Mouse (Mus musculus) megakaryocyte, embryonic 14.5 days (primary cell): ENCODE measurements around the gene Nxn. TPM values are rescaled to one million over a fixed set of nuclear protein-coding genes. Genes with fewer than 3 reads are reported as not detected.

Experiments used
- H3K27me3 ChIP-seq: replicated peaks from 2 replicates; pipeline ENCODE3; 2012; ENCODE audit warnings: inconsistent platforms
- H3K36me3 ChIP-seq: replicated peaks from 2 replicates; pipeline ENCODE3; 2012; ENCODE audit warnings: low read length, inconsistent platforms, mixed read lengths
- H3K4me1 ChIP-seq: 2 replicates; pipeline ENCODE4 v1.6.1; 2012; ENCODE audit warnings: inconsistent platforms
- H3K4me3 ChIP-seq: replicated peaks from 2 replicates; pipeline ENCODE3; 2012; ENCODE audit warnings: moderate library complexity, mild to moderate bottlenecking, inconsistent platforms
- H3K9me3 ChIP-seq: 2 replicates; pipeline ENCODE4 v1.6.1; 2012; ENCODE audit warnings: inconsistent platforms
- FLI1 ChIP-seq: IDR thresholded peaks from 2 replicates; pipeline ENCODE4 v1.6.1; 2012; ENCODE audit warnings: low read length, inconsistent platforms, mixed read lengths
- GATA1 ChIP-seq: IDR thresholded peaks from 3 replicates; pipeline ENCODE4 v1.6.1; 2012; ENCODE audit warnings: mixed read lengths, low read length, inconsistent platforms, borderline replicate concordance
- polyA plus RNA-seq: library from polyadenylated mRNA; stranded (reverse); fragments of >175 nt; gene quantifications from 2 replicates; pipeline ENCODE4 v1.2.3, GENCODE M21; 2012; ENCODE audit warnings: low replicate concordance; ENCODE audit not compliant: insufficient read depth

Nxn gene
- polyA plus RNA-seq, 1 experiment: 4.1 TPM

DNA sequence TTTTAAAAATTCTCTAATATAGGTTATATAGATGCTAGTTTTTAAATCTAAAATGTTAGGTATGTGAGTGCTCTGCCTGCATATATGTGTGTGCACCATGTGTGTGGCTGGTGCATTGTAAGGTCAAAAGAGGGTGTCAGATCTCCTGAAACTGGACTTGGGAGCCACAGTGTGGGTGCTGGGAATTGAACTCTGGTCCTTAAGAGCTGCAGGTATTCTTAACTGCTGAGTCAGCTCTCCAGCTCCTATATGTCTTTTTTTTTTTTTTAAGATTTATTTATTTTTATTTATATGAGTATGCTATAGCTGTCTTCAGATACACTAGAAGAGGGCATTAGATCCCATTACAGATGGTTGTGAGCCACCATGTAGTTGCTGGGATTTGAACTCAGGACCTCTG, 152.5 kb downstream of the Nxn start:
- Histone ChIP-seq H3K9me3 (no peaks in the 10 kb centered on the region), H3K4me3 (no peak overlapping the region), H3K36me3 (peaks cover 43% of the 10 kb centered on the region), H3K4me1 (peaks cover 26% of the 10 kb centered on the region), H3K27me3 (no peaks in the 10 kb centered on the region)
- TF ChIP-seq GATA1 (no peak), FLI1 (no peak)

DNA sequence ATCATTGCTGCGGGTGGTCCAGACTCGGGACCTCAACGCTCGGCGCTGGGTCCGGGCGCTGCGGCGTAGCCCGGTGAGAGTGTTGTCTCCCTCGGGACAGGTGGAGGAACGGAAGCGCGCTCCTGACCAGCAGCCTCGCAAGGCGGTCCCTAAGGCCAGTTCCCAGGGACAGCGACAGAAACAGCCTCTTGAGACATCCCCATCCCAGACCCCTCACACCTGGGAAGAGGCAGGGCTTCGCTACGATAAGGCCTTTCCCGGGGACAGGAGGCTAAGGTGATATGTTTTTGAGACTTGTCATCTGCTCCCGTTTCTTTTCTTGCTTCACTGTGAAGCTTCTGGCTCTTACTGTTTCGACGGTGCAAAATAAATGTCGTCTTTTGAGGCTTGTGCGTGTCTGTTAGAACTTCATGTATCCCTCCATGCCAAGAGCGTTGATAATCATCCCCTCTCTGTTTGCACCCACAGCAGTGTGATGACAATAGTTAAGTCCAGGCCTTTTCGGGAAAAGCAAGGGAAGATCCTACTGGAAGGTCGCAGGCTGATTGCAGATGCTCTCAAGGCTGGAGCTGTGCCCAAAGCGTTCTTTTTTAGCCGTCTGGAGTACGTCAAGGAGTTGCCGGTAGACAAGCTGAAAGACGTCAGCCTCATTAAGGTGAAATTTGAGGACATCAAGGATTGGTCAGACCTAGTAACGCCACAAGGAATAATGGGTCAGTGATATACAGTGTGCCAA, 155.0 kb downstream of the Nxn start:
- Histone ChIP-seq H3K9me3 (no peaks in the 10 kb centered on the region), H3K36me3 (peaks cover 40% of the 10 kb centered on the region), H3K4me1 (peaks cover 26% of the 10 kb centered on the region), H3K27me3 (no peaks in the 10 kb centered on the region), H3K4me3 (peak overlapping the region; percentile 99)
- TF ChIP-seq GATA1 (no peak), FLI1 (no peak)

DNA sequence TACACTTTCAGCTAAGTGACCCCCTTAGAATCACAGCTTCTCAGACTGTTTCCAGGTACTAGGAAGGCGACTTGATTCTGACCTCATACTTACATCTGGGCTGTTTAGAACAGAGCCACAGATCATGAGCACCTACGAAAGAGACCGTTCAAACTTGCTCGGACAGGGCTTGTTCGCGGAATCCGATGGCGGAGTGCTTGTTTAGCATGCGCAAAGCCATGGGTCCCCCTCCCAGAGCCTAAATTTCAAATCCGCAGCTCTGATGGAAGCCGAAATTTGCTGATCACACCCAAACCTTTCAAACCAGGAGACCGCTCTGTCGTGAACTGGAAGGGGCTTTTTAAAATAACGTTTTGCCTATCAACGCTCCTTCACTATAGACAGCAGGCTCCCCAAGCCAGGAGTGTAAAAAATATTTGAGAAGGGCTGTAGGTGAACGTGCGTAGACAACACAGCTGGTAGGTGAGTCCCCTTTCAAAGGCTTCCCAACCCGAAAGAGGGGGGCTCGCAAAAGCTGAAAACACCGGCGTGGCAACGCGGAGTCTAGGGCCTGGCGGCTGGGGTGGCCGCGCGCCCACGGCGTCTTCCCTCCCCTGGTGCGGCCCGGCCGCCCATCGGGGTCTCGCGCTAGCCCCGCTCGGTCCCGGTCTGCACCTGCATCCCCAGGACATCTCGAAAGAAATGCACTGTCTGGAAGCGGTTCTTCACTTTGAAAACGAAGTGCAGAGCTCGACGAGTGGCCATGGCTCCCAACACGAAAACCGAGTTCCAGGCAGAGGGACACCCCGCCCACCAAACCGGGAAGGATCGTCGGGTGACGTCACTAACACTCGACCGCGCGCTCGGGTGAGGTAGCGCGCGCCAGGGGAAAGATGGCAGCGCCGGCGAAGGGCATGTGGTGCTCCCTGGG, 155.8 kb downstream of the Nxn start, which contains the start of the genes Mrm3 and Glod4:
Gene Mrm3, plus strand, starts transcription at position 815 of the 910 bp plus-strand sequence.
Gene Glod4, minus strand, starts transcription at position 825 of the 910 bp plus-strand sequence.
- TF ChIP-seq FLI1: no peak
- no peak for TF ChIP-seq GATA1
- Histone ChIP-seq H3K9me3 (no peaks in the 10 kb centered on the region), H3K4me1 (peaks cover 26% of the 10 kb centered on the region), H3K27me3 (no peaks in the 10 kb centered on the region), H3K36me3 (peaks cover 38% of the 10 kb centered on the region), H3K4me3 (peak within 1 kb of the TSS; percentile 99)

DNA sequence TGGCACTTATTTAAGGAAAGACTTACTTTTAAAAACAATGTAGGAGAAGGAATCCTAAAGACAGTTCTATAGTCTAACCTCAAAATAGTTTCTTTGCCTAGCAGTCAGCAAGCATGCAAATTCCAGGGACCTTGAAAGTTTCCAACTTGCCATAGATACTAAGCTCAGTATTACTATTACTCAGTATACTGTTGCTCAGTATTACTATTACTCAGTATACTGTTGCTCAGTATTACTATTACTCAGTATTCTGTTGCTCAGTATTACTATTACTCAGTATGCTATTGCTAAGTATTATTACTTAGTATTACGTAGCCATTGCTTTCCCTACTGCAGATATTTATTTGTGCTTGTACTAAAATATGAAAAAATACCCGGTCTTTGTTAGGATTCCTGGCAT, 159.2 kb downstream of the Nxn start:
- no peaks in the 10 kb centered on the region for H3K9me3 ChIP-seq
- H3K36me3 ChIP-seq: peaks cover 57% of the 10 kb centered on the region
- H3K27me3 ChIP-seq: no peaks in the 10 kb centered on the region
- H3K4me1 ChIP-seq: peaks cover 15% of the 10 kb centered on the region
- TF ChIP-seq GATA1 (no peak), FLI1 (no peak)
- no peak overlapping the region for H3K4me3 ChIP-seq

DNA sequence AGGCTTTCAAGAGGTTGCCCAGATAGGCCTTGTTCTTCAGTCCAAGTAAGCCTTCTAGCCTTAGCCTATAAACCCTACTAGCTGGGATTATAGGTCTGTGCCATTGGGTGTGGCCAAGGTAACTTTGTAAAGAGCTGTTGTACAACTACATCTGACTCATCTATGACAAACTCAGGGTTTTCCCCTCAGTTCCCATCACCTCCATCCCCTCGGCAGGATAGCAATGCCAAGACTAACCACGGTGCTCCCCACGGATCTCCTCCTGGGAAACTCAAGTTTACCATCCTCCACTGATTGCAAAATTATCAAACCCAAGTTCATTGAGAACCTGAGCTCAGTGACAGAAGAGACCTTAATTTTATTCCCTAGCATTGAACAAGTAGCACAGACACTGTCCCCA, 162.8 kb downstream of the Nxn start:
- Histone ChIP-seq H3K4me3 (no peak overlapping the region), H3K36me3 (peaks cover 94% of the 10 kb centered on the region), H3K27me3 (no peaks in the 10 kb centered on the region), H3K9me3 (no peaks in the 10 kb centered on the region), H3K4me1 (no peaks in the 10 kb centered on the region)
- no peak for TF ChIP-seq GATA1
- no peak for TF ChIP-seq FLI1

DNA sequence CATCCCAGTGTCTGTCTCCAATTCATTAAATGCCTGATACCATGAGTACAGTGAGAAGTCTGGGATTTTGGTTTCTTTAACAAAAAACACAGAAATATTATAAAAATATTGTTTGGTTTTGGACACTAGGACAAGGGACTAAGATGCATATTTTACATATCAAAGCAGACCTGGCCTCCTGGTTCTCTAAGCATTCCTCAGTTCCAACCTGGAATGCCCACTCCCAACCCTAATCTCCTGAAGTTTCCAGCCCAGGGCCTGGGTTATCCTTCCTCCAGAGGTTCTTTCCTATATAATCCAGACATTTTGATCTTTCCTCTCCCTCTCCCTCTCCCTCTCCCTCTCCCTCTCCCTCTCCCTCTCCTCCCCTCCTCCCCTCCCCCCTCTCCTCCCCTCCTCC, 173.9 kb downstream of the Nxn start:
- H3K4me3 ChIP-seq: no peak overlapping the region
- peaks cover 4% of the 10 kb centered on the region; the same call in 1 of the 2 replicates for H3K4me1 ChIP-seq
- H3K36me3 ChIP-seq: peaks cover 65% of the 10 kb centered on the region
- no peaks in the 10 kb centered on the region for H3K9me3 ChIP-seq
- no peaks in the 10 kb centered on the region for H3K27me3 ChIP-seq
- TF ChIP-seq GATA1: no peak
- no peak for TF ChIP-seq FLI1

DNA sequence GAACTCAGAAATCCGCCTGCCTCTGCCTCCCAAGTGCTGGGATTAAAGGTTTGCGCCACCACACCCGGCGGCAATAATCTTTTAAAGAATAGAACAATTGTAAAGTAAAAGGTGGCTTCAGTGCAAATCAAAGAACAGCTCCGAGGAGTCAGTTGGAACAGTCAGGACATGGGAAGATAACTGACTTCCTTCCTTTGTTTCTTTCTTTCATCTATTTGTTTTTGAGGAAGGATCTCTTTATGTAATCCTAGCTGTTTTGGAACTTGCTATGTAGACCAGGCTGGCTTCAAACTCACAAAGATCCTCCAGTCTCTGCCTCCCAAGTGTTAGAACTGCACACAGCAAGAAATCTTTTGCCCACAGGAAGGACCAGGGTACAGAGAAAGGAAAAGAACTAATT, 174.3 kb downstream of the Nxn start:
- Histone ChIP-seq H3K27me3 (no peaks in the 10 kb centered on the region), H3K4me3 (no peak overlapping the region), H3K9me3 (no peaks in the 10 kb centered on the region), H3K4me1 (peaks cover 4% of the 10 kb centered on the region; the same call in 1 of the 2 replicates), H3K36me3 (peaks cover 65% of the 10 kb centered on the region)
- TF ChIP-seq GATA1: no peak

DNA sequence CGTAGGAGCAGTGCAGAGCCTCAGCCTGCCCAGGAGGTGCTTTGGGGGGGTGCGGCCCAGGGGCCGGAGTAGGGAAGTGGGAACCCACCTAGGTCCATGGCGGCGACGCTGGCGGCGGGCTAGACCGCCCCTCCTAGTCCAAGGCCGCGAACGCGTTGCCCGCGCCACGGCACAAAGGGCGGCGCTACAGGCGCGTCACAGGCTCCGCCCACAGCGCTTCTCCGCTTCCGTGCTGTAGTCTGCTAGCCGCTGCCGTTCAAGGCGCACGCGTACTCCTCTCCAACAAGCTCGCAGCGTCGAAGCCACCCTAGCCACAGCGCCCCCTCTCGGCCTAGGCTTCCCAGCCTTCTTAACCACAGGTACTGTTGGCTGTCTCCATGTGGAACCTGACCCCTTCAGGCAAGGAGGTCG, 181.5 kb downstream of the Nxn start, which contains the start of the genes Dbil5 and Gemin4:
Gene Dbil5, plus strand, starts transcription at position 219 of the 411 bp plus-strand sequence.
Gene Gemin4, minus strand, starts transcription at position 275 of the 411 bp plus-strand sequence.
- H3K9me3 ChIP-seq: no peaks in the 10 kb centered on the region
- peaks cover 55% of the 10 kb centered on the region for H3K36me3 ChIP-seq
- TF ChIP-seq FLI1 (no peak), GATA1 (no peak)

DNA sequence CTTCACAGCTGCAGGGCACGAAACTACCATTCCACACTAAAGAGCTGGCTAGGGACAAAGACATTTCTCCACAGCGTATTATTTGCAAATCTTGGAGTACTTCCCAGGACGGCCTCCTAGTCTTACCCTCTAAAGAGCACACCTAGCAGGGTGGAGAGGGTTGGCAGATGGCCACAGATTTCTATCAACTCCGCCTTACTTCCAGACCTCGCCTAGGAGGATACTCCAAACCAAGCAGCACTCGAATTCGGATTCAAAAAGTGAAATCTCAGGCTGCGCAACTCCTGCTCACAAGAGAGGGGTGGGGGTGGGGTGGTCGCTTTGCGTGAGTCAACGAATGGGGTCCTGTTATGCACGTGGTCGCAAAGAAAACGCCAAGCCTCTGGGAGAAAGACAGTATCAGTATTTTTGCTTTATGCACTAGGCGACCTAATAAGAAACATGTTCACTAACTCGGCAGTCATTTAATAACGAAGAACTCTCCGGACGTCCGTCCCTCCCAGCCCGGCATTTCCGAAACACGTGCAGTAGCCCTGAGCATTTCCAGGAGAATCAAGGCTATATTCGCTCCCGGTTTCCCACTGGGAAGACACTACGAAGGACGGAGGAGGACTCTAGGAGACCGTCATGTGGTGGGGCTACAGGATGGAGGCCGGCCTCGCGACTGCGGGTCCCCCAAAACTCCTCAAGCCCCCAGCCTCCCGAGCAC, 182.1 kb downstream of the Nxn start:
- Histone ChIP-seq H3K4me1 (peaks cover 55% of the 10 kb centered on the region), H3K4me3 (peak overlapping the region; percentile 93), H3K9me3 (no peaks in the 10 kb centered on the region), H3K27me3 (no peaks in the 10 kb centered on the region), H3K36me3 (peaks cover 56% of the 10 kb centered on the region)
- TF ChIP-seq FLI1 (no peak), GATA1 (no peak)

More for the DNA sequence above, 181.5 kb downstream of the Nxn start, which contains the start of the genes Dbil5 and Gemin4:
- peaks cover 55% of the 10 kb centered on the region for H3K4me1 ChIP-seq
- H3K4me3 ChIP-seq: peak within 1 kb of the TSS; percentile 93
- no peaks in the 10 kb centered on the region for H3K27me3 ChIP-seq
